Mouse (Mus musculus): ENCODE measurements at regions not wholly inside any gene's neighbourhood (a gene's known extent, or its start where the extent isn't known, plus 50 kb on each side); places are given as distances from the start of the nearest gene placed in this dataset.

DNA sequence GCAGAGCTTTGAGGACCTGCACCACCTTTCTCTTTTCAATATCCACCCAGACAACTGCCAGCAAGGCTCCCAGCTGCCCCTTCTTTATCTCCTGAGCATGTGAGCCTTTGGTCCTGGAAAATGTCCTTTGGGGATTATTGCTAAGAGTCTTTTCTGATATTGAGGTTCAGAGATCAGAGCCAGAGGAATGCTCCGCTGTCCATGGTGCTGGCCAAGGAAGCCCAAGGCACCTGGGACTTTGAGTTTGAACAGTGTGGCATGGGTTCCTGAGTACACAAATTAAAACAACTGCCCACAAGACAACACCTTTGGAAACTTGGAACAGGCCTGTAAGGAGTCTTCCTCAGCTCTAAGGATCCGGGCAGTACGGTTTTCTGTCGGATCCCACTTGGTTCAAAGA is 52.6 kb upstream of the Slc28a3 start:
- H3K27me3 ChIP-seq (replicated peaks) = no peaks in the 10 kb centered on the region
- H3K9ac ChIP-seq (ENCODE audit: insufficient read depth, low read depth) = no peak overlapping the region
- H3K36me3 ChIP-seq (replicated peaks in 1 of 2; ENCODE audit: control insufficient read depth in 1 of 2, insufficient read depth in 1 of 2, low read length in 1 of 2) = no peaks in the 10 kb centered on the region
- peaks cover 68% of the 10 kb centered on the region for H3K9me3 ChIP-seq (replicated peaks; ENCODE audit: low read length)
- no peaks in the 10 kb centered on the region for H3K4me1 ChIP-seq (ENCODE audit: control insufficient read depth in 1 of 2, insufficient read depth in 2 of 2)
- in situ Hi-C loops (cut with MboI; ENCODE audit: low pct_ligation_motif_present, low pct_unique_long_range_greater_than_20kb, low sequenced_read_pairs) (no loop called here), dilution Hi-C loops (cut with MboI; ENCODE audit: extremely low pct_ligation_motif_present, extremely low pct_unique_long_range_greater_than_20kb, low sequenced_read_pairs) (no loop called here)
- H3K4me2 ChIP-seq (ENCODE audit: insufficient read depth, low read depth, poor library complexity, severe bottlenecking) = no peak overlapping the region
- DNase-seq (ENCODE audit: extremely low read depth) = no peak
- no peak overlapping the region for H3K4me3 ChIP-seq (replicated peaks in 1 of 3; ENCODE audit: low read depth in 2 of 3, low read length in 2 of 3, poor library complexity in 1 of 3)
- no peak overlapping the region for H3K27ac ChIP-seq (ENCODE audit: insufficient read depth, low read depth)
- TF ChIP-seq MYC (IDR thresholded peaks at IDR 0.05; ENCODE audit: low read depth, low read length) (no peak), PAX5 (IDR thresholded peaks at IDR 0.05; ENCODE audit: low read length) (no peak), KAT2A (IDR thresholded peaks at IDR 0.05; ENCODE audit: insufficient replicate concordance, low read length) (no peak), POLR2A (IDR thresholded peaks at IDR 0.05; ENCODE audit: low read depth, low read length) (no peak), USF1 (IDR thresholded peaks at IDR 0.05; ENCODE audit: low read depth, low read length) (no peak), MXI1 (IDR thresholded peaks at IDR 0.05; ENCODE audit: low read depth, low read length) (no peak), EP300 (IDR thresholded peaks at IDR 0.05; ENCODE audit: low read length) (no peak), SMC3 (IDR thresholded peaks at IDR 0.05; ENCODE audit: low read depth, low read length) (no peak), MEF2A (IDR thresholded peaks at IDR 0.05; ENCODE audit: borderline replicate concordance, low read depth, low read length) (no peak), ZNF384 (IDR thresholded peaks at IDR 0.05; ENCODE audit: low read depth, low read length) (no peak), NELFE (IDR thresholded peaks at IDR 0.05; ENCODE audit: low read depth, low read length) (no peak), RAD21 (IDR thresholded peaks at IDR 0.05; ENCODE audit: low read depth, low read length) (no peak), CTCF (conservative IDR thresholded peaks at IDR 0.05 in 1 of 2, IDR thresholded peaks at IDR 0.05 in 1 of 2; ENCODE audit: low read depth in 2 of 2, low read length in 2 of 2) (no peak), MAZ (IDR thresholded peaks at IDR 0.05; ENCODE audit: low read depth, low read length) (no peak), MAX (IDR thresholded peaks at IDR 0.05; ENCODE audit: low read length) (no peak)
- H3K79me2 ChIP-seq (replicated peaks; ENCODE audit: control insufficient read depth, extremely low read depth, insufficient read depth, poor library complexity, severe bottlenecking) = no peaks in the 10 kb centered on the region

DNA sequence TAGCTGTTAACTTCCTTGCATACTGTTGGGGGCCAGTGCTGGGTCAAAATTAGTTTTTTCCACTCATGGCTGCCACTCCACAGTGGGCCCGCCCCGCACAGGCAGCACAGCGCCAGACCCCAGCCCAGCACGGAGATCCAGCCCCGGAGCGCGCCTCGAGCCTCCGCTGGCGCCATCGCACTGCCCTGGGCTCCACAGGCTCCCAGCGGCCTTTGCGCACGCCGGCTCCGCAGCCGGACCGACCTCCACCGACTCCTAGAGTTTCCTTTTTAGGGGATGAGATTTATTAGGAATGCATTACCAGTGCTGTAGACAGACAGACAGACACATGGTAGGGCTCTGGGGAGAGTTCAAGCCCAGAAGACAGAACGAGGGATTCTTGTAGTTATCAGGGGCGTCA is 58.0 kb upstream of the Slc28a3 start:
- Histone ChIP-seq H3K9ac (ENCODE audit: insufficient read depth, low read depth) (no peak overlapping the region), H3K79me2 (replicated peaks; ENCODE audit: control insufficient read depth, extremely low read depth, insufficient read depth, poor library complexity, severe bottlenecking) (no peaks in the 10 kb centered on the region), H3K36me3 (replicated peaks in 1 of 2; ENCODE audit: control insufficient read depth in 1 of 2, insufficient read depth in 1 of 2, low read length in 1 of 2) (no peaks in the 10 kb centered on the region), H3K27me3 (replicated peaks) (no peaks in the 10 kb centered on the region), H3K9me3 (replicated peaks; ENCODE audit: low read length) (peaks cover 68% of the 10 kb centered on the region), H3K27ac (ENCODE audit: insufficient read depth, low read depth) (no peak overlapping the region), H3K4me3 (replicated peaks in 1 of 3; ENCODE audit: low read depth in 2 of 3, low read length in 2 of 3, poor library complexity in 1 of 3) (no peak overlapping the region), H3K4me1 (ENCODE audit: control insufficient read depth in 1 of 2, insufficient read depth in 2 of 2) (no peaks in the 10 kb centered on the region), H3K4me2 (ENCODE audit: insufficient read depth, low read depth, poor library complexity, severe bottlenecking) (no peak overlapping the region)
- DNase-seq (ENCODE audit: extremely low read depth) = no peak
- TF ChIP-seq RAD21 (IDR thresholded peaks at IDR 0.05; ENCODE audit: low read depth, low read length) (no peak), EP300 (IDR thresholded peaks at IDR 0.05; ENCODE audit: low read length) (no peak), MEF2A (IDR thresholded peaks at IDR 0.05; ENCODE audit: borderline replicate concordance, low read depth, low read length) (no peak), MYC (IDR thresholded peaks at IDR 0.05; ENCODE audit: low read depth, low read length) (no peak), SMC3 (IDR thresholded peaks at IDR 0.05; ENCODE audit: low read depth, low read length) (no peak), RCOR1 (conservative IDR thresholded peaks at IDR 0.05; ENCODE audit: low read depth, low read length) (no peak), KAT2A (IDR thresholded peaks at IDR 0.05; ENCODE audit: insufficient replicate concordance, low read length) (no peak)
- dilution Hi-C loops (cut with MboI; ENCODE audit: extremely low pct_ligation_motif_present, extremely low pct_unique_long_range_greater_than_20kb, low sequenced_read_pairs) = no loop called here
- in situ Hi-C loops (cut with MboI; ENCODE audit: low pct_ligation_motif_present, low pct_unique_long_range_greater_than_20kb, low sequenced_read_pairs) = no loop called here
